8 mouse cellular contexts compared by ENCODE assay signal in the genomic region with DNA sequence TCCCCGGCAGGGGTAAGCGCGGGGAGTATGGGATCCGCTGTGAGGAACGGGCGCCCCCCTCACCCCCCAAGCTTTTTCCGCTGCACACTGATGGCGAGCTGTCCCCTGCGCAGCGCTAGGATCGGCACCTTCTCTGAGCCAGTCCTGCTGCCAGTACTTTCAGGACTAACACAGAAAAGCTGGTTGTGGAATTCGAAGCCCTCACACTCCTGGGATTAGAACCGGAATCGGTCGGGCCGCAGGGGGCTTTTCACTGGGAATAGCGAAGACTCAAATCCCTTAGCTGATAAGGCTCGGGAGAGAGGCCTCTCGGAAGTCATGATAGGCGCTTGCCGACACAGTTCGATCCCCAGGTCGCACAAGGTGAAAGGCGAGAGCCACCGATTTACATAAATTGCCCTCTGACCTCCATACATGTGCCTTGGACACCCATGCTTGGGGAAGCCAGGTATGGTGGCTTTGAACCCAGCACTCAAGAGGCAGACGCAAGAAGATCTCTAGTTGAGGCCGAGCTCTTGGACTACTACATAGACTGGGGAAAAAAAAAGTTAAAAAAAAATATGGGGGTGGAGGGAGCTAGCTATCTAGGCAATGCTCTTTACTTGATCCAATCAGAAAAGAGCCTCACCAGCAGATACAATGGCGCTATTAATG. TPM values are rescaled to one million over a fixed set of nuclear protein-coding genes. Genes with fewer than 3 reads are reported as not detected.
A peak's percentile ranks its signal among the peaks of the same experiment; 100 is the strongest.
DNase-seq lines count a peak whose midpoint lies in the region; ATAC-seq lines count a peak whose summit lies in the region.

No protein-coding gene starts in this region.

- no peak for ATAC-seq in CD4-positive, CD25-positive, alpha-beta regulatory T cell, adult 4 months
- ATAC-seq in limb, embryonic 11.5 days (ENCODE audit: insufficient number of reproducible peaks, low FRiP score, low TSS enrichment, low read depth) = no peak; the same call in 1 of the 2 replicates
- no peak; the same call in 1 of the 2 replicates for ATAC-seq in stomach, embryonic 15.5 days (ENCODE audit: insufficient read depth, low FRiP score, low read depth)

- H3K27ac ChIP-seq in limb, embryonic 11.5 days (replicated peaks; ENCODE audit: low read depth, low read length) = peak overlapping the region; percentile 82
- H3K27ac ChIP-seq in stomach, embryonic 15.5 days = peak overlapping the region; percentile 89

- peak overlapping the region; percentile 87 for H3K4me2 ChIP-seq in limb, embryonic 11.5 days (ENCODE audit: low read depth, severe bottlenecking)
- H3K4me2 ChIP-seq in stomach, embryonic 15.5 days = peak overlapping the region; percentile 96

- H3K9me3 ChIP-seq in limb, embryonic 11.5 days (ENCODE audit: control insufficient read depth, low read length) = no peaks in the 10 kb centered on the region
- no peaks in the 10 kb centered on the region for H3K9me3 ChIP-seq in stomach, embryonic 15.5 days

- H3K4me3 ChIP-seq in limb, embryonic 11.5 days (ENCODE audit: low read depth, low read length) = peak overlapping the region; percentile 67
- peak overlapping the region; percentile 62 for H3K4me3 ChIP-seq in stomach, embryonic 15.5 days (replicated peaks)

- peak overlapping the region; percentile 58 for H3K9ac ChIP-seq in limb, embryonic 11.5 days (ENCODE audit: low read length)
- peak overlapping the region; percentile 29; the same call in 1 of the 2 replicates for H3K9ac ChIP-seq in stomach, embryonic 15.5 days

- H3K4me1 ChIP-seq in limb, embryonic 11.5 days (ENCODE audit: control insufficient read depth, insufficient read depth, low read length) = peaks cover 8% of the 10 kb centered on the region
- H3K4me1 ChIP-seq in stomach, embryonic 15.5 days = peaks cover 35% of the 10 kb centered on the region

- peak; percentile 59 for DNase-seq in CD4-positive, CD25-positive, alpha-beta regulatory T cell, adult 2 months (ENCODE audit: low read depth, low spot score)
- peak; percentile 10 for DNase-seq in spleen, adult 12 weeks (ENCODE audit: low spot score)
- no peak for DNase-seq in spleen, adult 18-20 months
- DNase-seq in limb, embryonic 11.5 days (ENCODE audit: low spot score) = no peak
- DNase-seq in adrenal gland, adult (ENCODE audit: inconsistent age in 2 of 2, low spot score in 1 of 2) = no peak
- no peak for DNase-seq in layer of hippocampus, adult 11-12 months (ENCODE audit: low spot score)

- no peaks in the 10 kb centered on the region for H3K36me3 ChIP-seq in limb, embryonic 11.5 days (ENCODE audit: control insufficient read depth, insufficient read depth, low read length)
- H3K36me3 ChIP-seq in stomach, embryonic 15.5 days = no peaks in the 10 kb centered on the region

- 0 out of 2 replicates have a peak, but pooled peaks cover 9% of the 10 kb centered on the region for H3K27me3 ChIP-seq in limb, embryonic 11.5 days (ENCODE audit: control insufficient read depth, insufficient read depth, low read length)
- no peaks in the 10 kb centered on the region for H3K27me3 ChIP-seq in stomach, embryonic 15.5 days (replicated peaks)

- 5% methylated on average over 28 of the region's 28 CpGs for WGBS in limb, embryonic 11.5 days
- WGBS in stomach, embryonic 15.5 days = 9% methylated on average over 28 of the region's 28 CpGs

RNA-seq across cellular contexts. Expression of a gene that starts 6.2 kb away (rescaled TPM):
- polyA plus RNA-seq in CD4-positive, CD25-positive, alpha-beta regulatory T cell, adult 4 months (2017; shearing (Covaris generic)) = 10 to 100 TPM; 17.4 to 17.8 TPM
- 11.6 and 12.2 TPM in 2 replicates for polyA plus RNA-seq in limb, embryonic 11.5 days (2014; fragmentation: Nextera tagmentation; extraction: Ambion mirVana)
- polyA plus RNA-seq in stomach, embryonic 15.5 days (2015; fragmentation: Nextera tagmentation; extraction: Ambion mirVana) = 24.1 and 24.6 TPM in 2 replicates

RNA-seq across cellular contexts. Expression of a gene that starts 7.1 kb away (rescaled TPM):
- not detected for polyA plus RNA-seq in CD4-positive, CD25-positive, alpha-beta regulatory T cell, adult 4 months (2017; shearing (Covaris generic))
- polyA plus RNA-seq in limb, embryonic 11.5 days (2014; fragmentation: Nextera tagmentation; extraction: Ambion mirVana) = not detected in 2 replicates
- polyA plus RNA-seq in stomach, embryonic 15.5 days (2015; fragmentation: Nextera tagmentation; extraction: Ambion mirVana) = not detected in 2 replicates

RNA-seq across cellular contexts. Expression of a gene that starts 25.7 kb away (rescaled TPM):
- polyA plus RNA-seq in CD4-positive, CD25-positive, alpha-beta regulatory T cell, adult 4 months (2017; shearing (Covaris generic)) = not detected
- not detected in 2 replicates for polyA plus RNA-seq in limb, embryonic 11.5 days (2014; fragmentation: Nextera tagmentation; extraction: Ambion mirVana)
- not detected in 2 replicates for polyA plus RNA-seq in stomach, embryonic 15.5 days (2015; fragmentation: Nextera tagmentation; extraction: Ambion mirVana)

RNA-seq across cellular contexts. Expression of a gene that starts 37.1 kb away (rescaled TPM):
- polyA plus RNA-seq in CD4-positive, CD25-positive, alpha-beta regulatory T cell, adult 4 months (2017; shearing (Covaris generic)) = not detected
- not detected in 2 replicates for polyA plus RNA-seq in limb, embryonic 11.5 days (2014; fragmentation: Nextera tagmentation; extraction: Ambion mirVana)
- 3,221 and 3,572 TPM in 2 replicates for polyA plus RNA-seq in stomach, embryonic 15.5 days (2015; fragmentation: Nextera tagmentation; extraction: Ambion mirVana)

RNA-seq across cellular contexts. Expression of a gene that starts 52.0 kb away (rescaled TPM):
- 1 to 10 TPM; 1.1 to 1.3 TPM for polyA plus RNA-seq in CD4-positive, CD25-positive, alpha-beta regulatory T cell, adult 4 months (2017; shearing (Covaris generic))
- polyA plus RNA-seq in limb, embryonic 11.5 days (2014; fragmentation: Nextera tagmentation; extraction: Ambion mirVana) = 0.26 and 0.36 TPM in 2 replicates
- polyA plus RNA-seq in stomach, embryonic 15.5 days (2015; fragmentation: Nextera tagmentation; extraction: Ambion mirVana) = 0.85 and 1.0 TPM in 2 replicates

Comparison
In these comparisons a context has a peak if more than half of its experiments do, and no peak if none do; other contexts are left out.
1. DNase-seq: peak in CD4-positive, CD25-positive, alpha-beta regulatory T cell, adult 2 months (single experiment) and spleen, adult 12 weeks (single experiment); none in spleen, adult 18-20 months (0 of 2), limb, embryonic 11.5 days (single experiment), adrenal gland, adult (0 of 2) and layer of hippocampus, adult 11-12 months (single experiment).